Mouse (Mus musculus): ENCODE results near the gene Olfr553. TPM values are rescaled to one million over a fixed set of nuclear protein-coding genes. Genes with fewer than 3 reads are reported as not detected.
A peak's percentile ranks its signal among the peaks of the same experiment; 100 is the strongest.
"Not testable (repeated sequence)": the region's sequence is repeated elsewhere in the genome, so short reads cannot be mapped to it uniquely, and the experiment has no call there.

Gene Olfr553
- polyA plus RNA-seq (2015; fragmentation: Nextera tagmentation; extraction: Ambion mirVana), result not detected in 2 replicates

- Histone ChIP-seq H3K4me2 (ENCODE audit: low read depth, low read length) (no peak within 1 kb of the TSS), H3K9me3 (ENCODE audit: low read length) (no peaks in the 10 kb centered on the region), H3K4me3 (ENCODE audit: low read depth, low read length) (no peak within 1 kb of the TSS), H3K9ac (replicated peaks) (no peak within 1 kb of the TSS), H3K27me3 (ENCODE audit: insufficient read depth, low read length) (no peaks in the 10 kb centered on the region), H3K4me1 (ENCODE audit: insufficient read depth) (no peaks in the 10 kb centered on the region), H3K36me3 (replicated peaks; ENCODE audit: insufficient read depth, low read length) (no peaks in the 10 kb centered on the region), H3K27ac (ENCODE audit: low read depth) (no peak within 1 kb of the TSS)
- ATAC-seq, result no peak
- no peak for TF ChIP-seq EP300 (IDR thresholded peaks at IDR 0.05; ENCODE audit: low read depth)
- TF ChIP-seq CTCF (IDR thresholded peaks at IDR 0.05; ENCODE audit: low read depth), result no peak
- no peak for DNase-seq
These were observed at the start of gene Olfr553 for GRCm38 (mm10) chr7:102618118-102618517. Gene Olfr553 (minus strand): TSS chr7:102618218.

DNA sequence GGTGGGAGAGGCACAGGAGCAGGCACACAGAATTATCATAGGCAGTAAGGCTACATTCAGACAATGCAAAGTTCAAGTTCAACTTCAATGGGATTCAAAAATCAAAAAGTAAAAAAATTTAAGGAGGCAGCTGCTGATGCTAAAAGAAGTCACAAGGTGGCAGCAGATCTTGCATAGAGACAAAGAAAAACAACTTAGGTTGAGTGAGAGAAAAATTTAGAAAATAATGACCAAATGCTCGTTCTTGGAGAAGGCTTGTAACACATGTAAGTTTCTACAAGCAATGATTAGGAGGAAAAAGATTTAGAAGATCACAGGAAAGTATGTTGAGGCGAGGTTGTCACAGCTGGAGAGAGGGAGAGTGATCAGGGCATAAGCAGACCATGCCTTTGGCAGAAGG, 47.4 kb upstream of the Olfr553 start:
- DNase-seq, result no peak
- H3K4me3 ChIP-seq (ENCODE audit: low read depth, low read length), result no peak overlapping the region
- WGBS (ENCODE audit: insufficient replicate concordance), result 31% methylated on average over 2 of the region's 2 CpGs
- TF ChIP-seq CTCF (IDR thresholded peaks at IDR 0.05; ENCODE audit: low read depth) (peak; percentile 54), EP300 (IDR thresholded peaks at IDR 0.05; ENCODE audit: low read depth) (no peak)
- no peak overlapping the region for H3K27ac ChIP-seq (ENCODE audit: low read depth)
- no peak overlapping the region for H3K4me2 ChIP-seq (ENCODE audit: low read depth, low read length)
- H3K9ac ChIP-seq (replicated peaks), result no peak overlapping the region
- no peaks in the 10 kb centered on the region for H3K9me3 ChIP-seq (ENCODE audit: low read length)
- H3K4me1 ChIP-seq (ENCODE audit: insufficient read depth), result no peaks in the 10 kb centered on the region
- H3K36me3 ChIP-seq (replicated peaks; ENCODE audit: insufficient read depth, low read length), result no peaks in the 10 kb centered on the region
- H3K27me3 ChIP-seq (ENCODE audit: insufficient read depth, low read length), result no peaks in the 10 kb centered on the region
- ATAC-seq, result no peak

GRCm38 (mm10) chr7:102664599-102664998, 46.6 kb upstream of the Olfr553 start, which contains the start of gene Olfr556:
Gene Olfr556 (plus strand): TSS chr7:102664899.
- Histone ChIP-seq H3K27ac (ENCODE audit: low read depth) (no peak within 1 kb of the TSS), H3K4me3 (ENCODE audit: low read depth, low read length) (no peak within 1 kb of the TSS), H3K36me3 (replicated peaks; ENCODE audit: insufficient read depth, low read length) (no peaks in the 10 kb centered on the region), H3K4me1 (ENCODE audit: insufficient read depth) (no peaks in the 10 kb centered on the region), H3K27me3 (ENCODE audit: insufficient read depth, low read length) (no peaks in the 10 kb centered on the region), H3K9ac (replicated peaks) (no peak within 1 kb of the TSS), H3K4me2 (ENCODE audit: low read depth, low read length) (no peak within 1 kb of the TSS), H3K9me3 (ENCODE audit: low read length) (no peaks in the 10 kb centered on the region)
- DNase-seq, result no peak
- 69% methylated on average over 3 of the region's 3 CpGs for WGBS (ENCODE audit: insufficient replicate concordance)
- ATAC-seq, result no peak
- TF ChIP-seq EP300 (IDR thresholded peaks at IDR 0.05; ENCODE audit: low read depth) (no peak), CTCF (IDR thresholded peaks at IDR 0.05; ENCODE audit: low read depth) (no peak)

GRCm38 (mm10) chr7:102658523-102658922, 40.5 kb upstream of the Olfr553 start, which contains the start of gene Olfr555:
Gene Olfr555 (plus strand): TSS chr7:102658823.
- no peak within 1 kb of the TSS for H3K27ac ChIP-seq (ENCODE audit: low read depth)
- WGBS (ENCODE audit: insufficient replicate concordance), result 76% methylated on average over 1 of the region's 1 CpGs
- no peak for ATAC-seq
- H3K4me1 ChIP-seq (ENCODE audit: insufficient read depth), result no peaks in the 10 kb centered on the region
- no peaks in the 10 kb centered on the region for H3K27me3 ChIP-seq (ENCODE audit: insufficient read depth, low read length)
- DNase-seq, result no peak
- TF ChIP-seq EP300 (IDR thresholded peaks at IDR 0.05; ENCODE audit: low read depth), result no peak
- TF ChIP-seq CTCF (IDR thresholded peaks at IDR 0.05; ENCODE audit: low read depth), result no peak
- no peak within 1 kb of the TSS for H3K4me3 ChIP-seq (ENCODE audit: low read depth, low read length)
- no peaks in the 10 kb centered on the region for H3K36me3 ChIP-seq (replicated peaks; ENCODE audit: insufficient read depth, low read length)
- no peaks in the 10 kb centered on the region for H3K9me3 ChIP-seq (ENCODE audit: low read length)
- H3K9ac ChIP-seq (replicated peaks), result no peak within 1 kb of the TSS
- H3K4me2 ChIP-seq (ENCODE audit: low read depth, low read length), result no peak within 1 kb of the TSS

DNA sequence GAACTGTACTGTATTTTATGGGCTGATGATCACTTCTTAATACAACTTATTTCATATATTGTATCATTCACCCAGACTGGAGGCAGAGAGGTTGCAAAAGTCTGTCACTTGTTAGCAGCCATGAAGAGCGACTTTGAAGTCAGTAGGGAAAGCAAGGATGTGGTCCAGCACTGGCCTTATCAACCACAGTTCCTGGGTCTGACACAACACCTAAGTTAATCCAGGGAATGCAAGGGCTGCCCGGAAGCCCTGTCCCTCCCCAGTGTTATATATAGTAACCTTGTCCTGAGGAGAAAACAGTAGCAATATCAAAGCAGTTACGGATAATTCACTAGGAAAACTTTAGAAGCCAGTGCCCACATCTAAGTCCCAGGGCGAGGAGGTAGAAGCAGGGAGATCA, 26.9 kb upstream of the Olfr553 start:
- not testable (repeated sequence) for H3K4me1 ChIP-seq (ENCODE audit: insufficient read depth); H3K9me3 ChIP-seq (ENCODE audit: low read length); H3K27me3 ChIP-seq (ENCODE audit: insufficient read depth, low read length); H3K4me2 ChIP-seq (ENCODE audit: low read depth, low read length); H3K4me3 ChIP-seq (ENCODE audit: low read depth, low read length); H3K36me3 ChIP-seq (replicated peaks; ENCODE audit: insufficient read depth, low read length); H3K9ac ChIP-seq (replicated peaks); H3K27ac ChIP-seq (ENCODE audit: low read depth); ATAC-seq; DNase-seq
- 76% methylated on average over 3 of the region's 4 CpGs for WGBS (ENCODE audit: insufficient replicate concordance)

DNA sequence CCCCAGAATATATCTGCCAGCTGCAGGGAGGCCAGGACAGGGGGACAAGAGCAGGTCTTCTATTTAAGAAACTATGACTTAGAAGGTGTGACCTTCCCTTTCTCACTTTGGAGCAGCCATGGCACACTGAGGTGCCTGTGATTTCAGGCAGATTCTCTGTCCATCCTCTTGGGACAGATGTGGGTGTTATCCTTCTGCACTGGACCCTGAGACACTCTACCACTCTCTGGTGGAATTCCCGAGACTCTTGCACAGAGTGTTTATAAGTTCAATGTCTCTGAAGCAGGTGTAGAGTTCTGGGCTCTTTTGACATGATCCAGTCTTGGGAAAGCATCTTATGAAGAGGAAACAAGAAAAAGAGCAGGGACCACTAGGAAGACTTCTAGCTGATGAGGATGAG, 20.1 kb upstream of the Olfr553 start, which contains the start of gene Olfr554:
TSS of gene Olfr554 (plus strand) at position 301 of the 400 bp plus-strand sequence.
- H3K4me1 ChIP-seq (ENCODE audit: insufficient read depth), result no peaks in the 10 kb centered on the region
- H3K4me2 ChIP-seq (ENCODE audit: low read depth, low read length), result no peak within 1 kb of the TSS
- ATAC-seq (no peak), DNase-seq (no peak)
- H3K27ac ChIP-seq (ENCODE audit: low read depth), result no peak within 1 kb of the TSS
- H3K9ac ChIP-seq (replicated peaks), result no peak within 1 kb of the TSS
- no peak within 1 kb of the TSS for H3K4me3 ChIP-seq (ENCODE audit: low read depth, low read length)
- WGBS (ENCODE audit: insufficient replicate concordance), result 69% methylated on average over 1 of the region's 1 CpGs
- H3K36me3 ChIP-seq (replicated peaks; ENCODE audit: insufficient read depth, low read length), result no peaks in the 10 kb centered on the region
- no peaks in the 10 kb centered on the region for H3K27me3 ChIP-seq (ENCODE audit: insufficient read depth, low read length)
- TF ChIP-seq EP300 (IDR thresholded peaks at IDR 0.05; ENCODE audit: low read depth) (no peak), CTCF (IDR thresholded peaks at IDR 0.05; ENCODE audit: low read depth) (no peak)
- no peaks in the 10 kb centered on the region for H3K9me3 ChIP-seq (ENCODE audit: low read length)

DNA sequence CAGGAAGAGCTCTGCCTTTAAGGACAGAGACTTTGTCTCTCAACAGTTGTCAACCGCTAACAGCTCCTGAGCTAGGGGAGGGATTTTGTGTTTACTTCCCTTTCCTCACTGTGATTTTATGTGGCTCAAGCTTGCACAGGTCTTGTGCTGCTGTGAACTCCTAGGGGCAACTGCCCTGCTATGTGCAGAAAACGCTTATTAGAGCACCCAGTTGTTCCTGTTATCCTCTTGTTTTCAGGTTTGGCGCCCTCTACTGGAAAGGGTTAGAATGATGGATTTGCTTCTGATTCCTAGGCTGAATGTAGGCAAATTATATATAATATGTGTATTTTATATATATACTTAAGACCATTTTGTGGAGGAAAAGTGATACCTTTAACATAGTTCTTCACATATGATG, 18.6 kb upstream of the Olfr553 start:
- H3K9me3 ChIP-seq (ENCODE audit: low read length), result no peaks in the 10 kb centered on the region
- peak; percentile 26 for DNase-seq
- no peaks in the 10 kb centered on the region for H3K36me3 ChIP-seq (replicated peaks; ENCODE audit: insufficient read depth, low read length)
- no peak overlapping the region for H3K9ac ChIP-seq (replicated peaks)
- no peak for TF ChIP-seq EP300 (IDR thresholded peaks at IDR 0.05; ENCODE audit: low read depth)
- peak; percentile 79 for TF ChIP-seq CTCF (IDR thresholded peaks at IDR 0.05; ENCODE audit: low read depth)
- H3K4me3 ChIP-seq (ENCODE audit: low read depth, low read length), result no peak overlapping the region
- no peak overlapping the region for H3K27ac ChIP-seq (ENCODE audit: low read depth)
- no peak for ATAC-seq
- H3K4me1 ChIP-seq (ENCODE audit: insufficient read depth), result no peaks in the 10 kb centered on the region
- H3K27me3 ChIP-seq (ENCODE audit: insufficient read depth, low read length), result no peaks in the 10 kb centered on the region
- WGBS (ENCODE audit: insufficient replicate concordance), result 16% methylated on average over 3 of the region's 3 CpGs
- H3K4me2 ChIP-seq (ENCODE audit: low read depth, low read length), result no peak overlapping the region

- not testable (repeated sequence) for ATAC-seq
These were observed 2.4 kb upstream of the Olfr553 start for GRCm38 (mm10) chr7:102620368-102620767.

More at GRCm38 (mm10) chr7:102620368-102620767, 2.4 kb upstream of the Olfr553 start:
- not testable (repeated sequence) for H3K4me1 ChIP-seq (ENCODE audit: insufficient read depth); H3K4me2 ChIP-seq (ENCODE audit: low read depth, low read length); H3K9me3 ChIP-seq (ENCODE audit: low read length); DNase-seq; H3K27me3 ChIP-seq (ENCODE audit: insufficient read depth, low read length); H3K4me3 ChIP-seq (ENCODE audit: low read depth, low read length); H3K27ac ChIP-seq (ENCODE audit: low read depth); H3K9ac ChIP-seq (replicated peaks); H3K36me3 ChIP-seq (replicated peaks; ENCODE audit: insufficient read depth, low read length)
- WGBS (ENCODE audit: insufficient replicate concordance), result 81% methylated on average over 18 of the region's 19 CpGs

Data from liver, postnatal 0 days (tissue).